Mouse (Mus musculus) brain, embryonic 18.5 days (tissue): ENCODE data around the gene Cemip.
"Not testable (repeated sequence)": the region's sequence is repeated elsewhere in the genome, so short reads cannot be mapped to it uniquely, and the experiment has no call there.

Source experiments
- DNase-seq: peaks from one replicate; pipeline ENCODE4 v3.0.0-alpha.2; 2012; ENCODE audit warnings: low read depth, low spot score

The Cemip gene

DNA sequence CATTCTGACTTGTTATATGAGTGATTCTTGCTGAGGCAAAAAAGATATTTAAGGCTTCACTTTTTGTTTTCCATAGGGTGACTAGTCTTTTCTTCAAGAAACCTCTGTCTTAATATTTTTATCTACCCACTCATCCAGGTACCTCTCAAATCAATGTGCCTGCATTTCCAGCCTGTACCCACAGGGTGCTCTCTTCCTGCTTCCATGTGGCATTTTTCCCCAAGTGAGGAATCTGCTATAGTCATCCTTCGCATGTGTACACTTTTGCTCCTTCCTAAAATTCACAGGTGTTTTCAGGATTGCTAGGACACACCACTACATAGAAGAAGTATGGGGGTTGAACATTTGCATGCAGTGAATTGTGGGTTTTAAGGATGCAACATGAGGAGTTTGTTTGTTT, 192.0 kb downstream of the Cemip start:
- no peak for DNase-seq

DNA sequence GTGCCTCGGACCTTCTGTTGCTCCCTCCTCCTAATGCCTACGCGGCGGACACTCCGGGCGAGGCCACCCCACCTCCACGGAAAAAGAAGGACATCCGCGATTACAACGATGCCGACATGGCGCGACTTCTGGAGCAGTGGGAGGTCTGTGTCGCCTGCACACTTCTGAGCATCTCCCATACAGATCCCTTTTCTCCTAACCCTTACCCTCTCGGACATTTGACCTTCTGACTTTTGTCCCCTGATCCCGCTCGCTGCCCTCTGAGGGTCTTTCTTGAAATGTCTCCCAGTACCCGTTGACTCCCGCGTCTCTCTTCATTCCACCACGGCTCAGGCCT, 194.0 kb downstream of the Cemip start:
- no peak for DNase-seq

DNA sequence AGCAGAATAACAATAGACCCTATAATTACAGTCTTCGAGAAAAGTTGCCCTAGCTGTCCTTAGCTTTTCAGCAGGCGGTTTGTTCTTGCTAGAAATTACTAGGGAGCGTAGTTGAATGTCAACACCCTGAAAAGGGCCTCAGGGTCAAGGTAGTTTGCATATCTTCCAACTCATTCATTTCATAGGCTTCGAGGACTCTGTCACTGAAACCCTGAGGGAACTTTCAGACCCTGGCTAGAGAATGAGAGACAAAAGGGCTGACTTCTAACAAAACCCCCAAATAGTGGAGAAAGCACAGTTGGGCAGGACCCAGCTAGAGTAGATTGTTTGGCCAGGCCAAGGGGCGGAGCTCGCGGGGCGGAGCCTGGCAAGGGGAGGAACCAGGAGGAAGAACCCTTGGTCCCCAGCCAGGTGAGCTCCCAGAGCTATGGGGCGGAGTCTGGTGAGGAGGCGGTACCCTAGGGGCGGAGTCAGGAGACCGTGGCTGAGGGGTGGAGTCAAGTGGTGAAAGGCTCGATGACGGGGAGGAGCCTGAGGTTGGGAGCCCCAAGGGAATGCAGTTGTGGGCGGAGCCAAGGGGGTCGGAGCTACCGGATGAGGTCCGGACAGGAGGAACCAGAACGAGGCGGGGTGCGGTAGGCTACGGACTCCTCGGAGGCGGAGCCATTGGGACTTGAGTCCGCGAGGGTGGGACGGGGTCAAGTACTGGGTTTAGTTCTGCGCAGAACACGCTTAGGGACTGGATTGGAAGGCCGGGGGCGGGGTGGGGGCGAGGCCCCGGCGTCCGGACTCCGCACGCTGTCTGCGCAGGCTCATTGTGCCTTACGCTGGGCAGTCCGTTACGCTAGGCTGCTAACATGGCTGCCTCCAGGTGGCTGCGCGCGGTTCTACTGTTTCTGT, 194.6 kb downstream of the Cemip start:
- DNase-seq, result peak; percentile 88

DNA sequence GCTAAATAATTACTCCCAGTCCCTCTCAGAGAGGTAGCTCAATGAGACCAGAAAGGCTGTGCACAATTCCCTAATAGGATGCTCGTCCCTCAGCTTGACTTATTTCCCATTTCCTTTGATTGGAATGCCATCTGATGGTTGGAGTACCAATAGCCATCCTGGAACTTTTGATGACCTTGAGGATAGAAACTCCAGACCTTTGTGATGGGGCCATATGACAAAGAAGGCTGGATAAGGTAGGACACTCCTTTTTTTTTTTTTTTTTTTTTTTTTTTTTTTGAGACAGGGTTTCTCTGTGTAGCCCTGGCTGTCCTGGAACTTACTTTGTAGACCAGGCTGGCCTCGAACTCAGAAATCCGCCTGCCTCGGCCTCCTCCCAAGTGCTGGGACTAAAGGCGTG, 196.4 kb downstream of the Cemip start:
- DNase-seq, result not testable (repeated sequence)

DNA sequence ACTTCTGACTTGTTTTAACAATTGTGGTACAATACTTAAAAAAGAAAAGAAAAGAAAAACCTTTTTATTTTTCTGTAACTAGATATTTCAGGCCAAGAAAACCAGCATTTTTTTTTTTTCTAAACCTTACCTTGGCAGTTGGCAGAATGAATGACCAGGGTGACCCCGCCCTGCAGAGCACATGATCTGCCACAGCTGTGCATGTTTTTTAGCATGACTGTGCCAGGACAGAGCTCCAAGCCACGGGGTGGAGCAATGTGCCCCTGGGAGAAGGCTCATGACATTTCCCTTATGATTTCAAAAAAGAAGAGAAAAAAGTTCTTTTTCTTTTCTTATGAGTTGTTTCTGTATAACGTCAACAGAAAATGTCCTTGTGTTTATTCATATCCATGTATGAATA, 196.9 kb downstream of the Cemip start:
- DNase-seq, result no peak

DNA sequence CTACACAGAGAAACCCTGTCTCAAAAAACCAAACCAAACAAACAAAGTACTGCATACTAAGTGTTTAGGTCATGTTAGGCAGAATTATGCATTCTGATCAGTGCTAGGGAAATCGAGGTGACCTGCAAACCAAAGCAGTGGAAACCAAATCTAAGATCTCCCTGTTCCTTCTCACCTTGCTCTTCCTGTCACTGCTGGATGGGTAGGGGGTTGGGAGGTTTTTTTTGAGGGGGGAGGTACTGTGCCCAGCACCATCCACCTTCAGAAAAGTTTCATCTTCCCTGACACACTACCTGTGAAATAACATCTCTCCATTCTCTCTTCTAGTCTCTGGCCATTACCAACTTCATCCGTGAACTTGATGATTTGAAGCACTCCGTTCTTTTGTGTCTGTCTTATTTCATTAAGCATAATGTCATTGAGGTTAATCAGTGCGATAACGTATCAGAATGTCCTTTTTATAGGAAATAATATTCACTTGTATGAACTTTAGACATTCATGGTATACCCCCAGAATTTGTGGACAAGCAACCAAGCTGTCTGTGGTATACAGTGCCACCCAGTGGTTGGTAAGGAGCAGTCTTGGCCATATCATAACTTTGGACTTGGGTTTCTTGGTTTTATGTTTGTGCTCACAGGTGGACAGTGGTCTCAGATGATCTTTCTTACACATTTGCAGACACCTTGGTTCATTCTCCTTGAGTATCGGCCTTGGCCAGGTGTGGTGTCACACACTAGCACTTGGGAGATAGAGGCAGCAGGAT, 199.8 kb downstream of the Cemip start:
- no peak for DNase-seq

DNA sequence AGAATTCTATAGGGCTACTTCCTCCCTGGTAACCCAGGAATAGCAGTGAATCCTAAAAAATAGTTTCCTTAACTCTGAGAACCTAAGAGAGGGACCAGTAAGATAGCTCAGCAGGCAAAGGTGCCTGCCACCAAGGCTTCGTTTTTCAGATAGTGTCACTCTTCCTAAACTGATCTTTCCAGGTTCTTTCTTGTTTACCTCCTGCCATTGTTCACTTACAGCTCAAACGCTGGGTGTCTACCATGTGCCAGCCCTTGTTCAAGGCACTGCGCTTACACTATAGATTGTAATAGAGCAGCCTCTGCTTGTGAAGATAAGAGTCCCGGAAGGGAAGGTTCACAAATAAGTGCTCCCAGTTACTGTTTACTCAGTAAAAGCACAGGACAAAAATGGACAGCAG, 200.5 kb downstream of the Cemip start:
- no peak for DNase-seq

DNA sequence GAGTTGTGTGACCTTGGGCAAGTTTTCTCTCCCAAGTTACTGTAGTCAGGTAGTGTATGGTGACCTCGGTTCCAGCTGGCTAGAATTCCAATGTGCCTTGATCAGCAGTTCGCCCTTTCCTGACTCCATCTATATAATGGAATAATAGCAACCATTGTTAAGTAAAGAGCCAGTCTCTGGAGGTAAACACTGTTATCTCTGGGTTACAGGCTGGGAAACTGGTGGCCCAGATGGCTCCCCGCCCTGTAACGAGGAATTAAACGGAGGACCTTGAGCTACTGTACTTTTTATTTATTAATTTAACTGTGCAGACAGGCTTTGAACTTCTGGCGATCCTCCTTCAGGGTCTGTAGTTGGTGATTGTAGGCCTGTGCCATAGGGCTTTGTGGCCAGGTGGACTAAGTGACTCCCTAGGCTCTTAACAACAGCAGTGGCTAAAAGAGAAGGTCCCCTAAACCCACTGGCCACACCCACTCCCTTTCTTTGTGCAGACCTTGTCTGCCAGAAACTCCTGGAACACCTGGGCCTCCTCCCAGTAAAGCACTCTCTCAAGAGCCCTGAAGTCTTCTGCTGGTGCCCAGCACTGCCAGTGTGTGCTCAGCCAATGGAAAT, 201.3 kb downstream of the Cemip start:
- no peak for DNase-seq

DNA sequence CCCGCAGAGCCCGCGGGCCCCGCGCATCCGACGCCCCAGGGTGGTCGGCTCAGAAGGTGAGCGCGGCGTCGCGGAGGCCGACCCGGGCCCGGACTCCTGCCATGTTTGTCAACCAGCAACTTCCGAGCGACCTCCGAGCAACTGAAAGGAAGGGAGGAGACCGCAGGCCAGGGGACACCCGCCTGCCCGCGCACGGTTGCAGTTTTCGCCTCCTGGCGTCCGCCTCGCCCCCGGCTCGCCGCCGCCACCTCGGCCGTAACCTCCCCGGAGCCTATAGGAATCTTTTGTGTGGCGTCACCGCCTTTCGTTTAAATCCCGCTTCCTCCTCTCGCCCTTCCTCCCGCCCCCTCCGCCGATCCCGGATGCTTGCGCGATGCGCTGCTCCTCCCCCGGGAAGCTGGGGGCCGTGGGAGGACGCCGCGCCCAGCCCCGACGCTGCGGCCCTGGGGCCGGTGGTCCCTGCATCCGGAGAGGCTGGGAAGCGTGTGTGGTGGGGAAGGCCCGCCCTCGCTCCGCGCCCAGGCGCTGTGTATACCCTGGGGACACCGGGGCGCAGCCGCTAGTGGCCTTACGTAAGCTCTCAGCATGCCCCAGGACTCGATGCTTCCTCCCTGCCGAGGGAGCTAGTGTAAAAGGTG, 202.2 kb downstream of the Cemip start, which contains the start of the genes Tlnrd1 and Mesd:
Gene Tlnrd1 (minus strand): TSS at position 285 of the 638 bp plus-strand sequence.
Gene Mesd (plus strand): TSS at position 446 of the 638 bp plus-strand sequence.
- DNase-seq, result peak; percentile 81

DNA sequence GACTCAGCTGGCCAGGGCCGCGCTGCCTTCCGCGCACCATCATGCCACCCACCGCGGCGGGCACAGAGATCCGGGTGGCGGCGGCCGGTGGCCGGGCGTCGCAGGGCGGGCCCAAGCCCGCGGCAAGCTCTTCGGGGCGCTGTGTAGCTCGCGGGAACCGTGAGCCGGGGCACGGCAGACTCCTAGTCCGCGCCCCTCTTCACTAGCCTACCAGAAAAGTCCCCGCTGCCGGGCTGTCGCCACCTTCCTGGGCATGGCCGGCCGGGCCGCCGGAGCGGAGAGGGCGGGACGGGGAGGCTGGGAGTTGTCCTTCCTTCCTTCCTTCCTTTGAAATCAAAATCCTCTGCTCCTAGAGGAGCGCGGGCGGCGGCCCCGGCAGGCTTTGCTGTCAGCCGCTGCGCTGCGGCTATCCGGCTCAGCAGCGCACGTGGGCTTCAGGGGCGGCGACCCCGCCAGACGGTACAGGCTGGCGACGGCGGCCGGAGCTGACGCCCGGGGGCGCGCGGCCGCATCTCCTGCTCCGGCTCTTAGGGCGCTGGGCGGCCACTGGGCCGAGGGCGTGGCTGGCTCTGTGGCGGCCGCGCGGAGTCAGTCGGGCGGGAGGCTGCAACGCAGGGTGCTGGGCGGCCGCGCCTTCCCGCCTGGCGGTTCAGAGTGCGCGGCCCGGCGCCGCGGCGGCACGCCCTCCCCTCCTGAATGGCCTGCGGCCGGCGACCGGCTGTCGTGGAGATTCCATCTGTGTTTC, 202.9 kb downstream of the Cemip start:
- no peak for DNase-seq
